Mouse (Mus musculus): ENCODE results near the gene 1110051M20Rik. TPM values are rescaled to one million over a fixed set of nuclear protein-coding genes. Genes with fewer than 3 reads are reported as not detected.
A peak's percentile ranks its signal among the peaks of the same experiment; 100 is the strongest.

1110051M20Rik gene
- total and polyA plus RNA-seq, 2 experiments from 2014 or later: 141 to 175 TPM

GRCm38 (mm10) chr2:91363272-91363671 lies 81.2 kb downstream of the 1110051M20Rik start:
- 0 out of 2 replicates have a peak, but pooled peaks cover 2% of the 10 kb centered on the region for H3K9me3 ChIP-seq (ENCODE audit: low read length)
- H3K4me1 ChIP-seq (ENCODE audit: insufficient read depth, low read length): no peaks in the 10 kb centered on the region
- H3K4me2 ChIP-seq (ENCODE audit: low read depth, low read length): no peak overlapping the region
- H3K36me3 ChIP-seq (ENCODE audit: insufficient read depth, low read length): no peaks in the 10 kb centered on the region
- H3K9ac ChIP-seq (replicated peaks; ENCODE audit: low read length): no peak overlapping the region
- no peak overlapping the region for H3K4me3 ChIP-seq (ENCODE audit: low read length)
- WGBS: 95% methylated on average over 2 of the region's 2 CpGs
- DNase-seq (ENCODE audit: low spot score) (no peak), ATAC-seq (no peak)
- H3K27me3 ChIP-seq (ENCODE audit: insufficient read depth, low read length): no peaks in the 10 kb centered on the region
- no peak overlapping the region for H3K27ac ChIP-seq
- TF ChIP-seq CTCF (IDR thresholded peaks at IDR 0.05; ENCODE audit: low read depth): no peak

GRCm38 (mm10) chr2:91361068-91361528 lies 83.4 kb downstream of the 1110051M20Rik start:
- Histone ChIP-seq H3K9ac (replicated peaks; ENCODE audit: low read length) (no peak overlapping the region), H3K27me3 (ENCODE audit: insufficient read depth, low read length) (no peaks in the 10 kb centered on the region), H3K4me3 (ENCODE audit: low read length) (no peak overlapping the region), H3K4me1 (ENCODE audit: insufficient read depth, low read length) (no peaks in the 10 kb centered on the region), H3K27ac (peak overlapping the region; percentile 17; the same call in 1 of the 2 replicates), H3K4me2 (ENCODE audit: low read depth, low read length) (no peak overlapping the region), H3K9me3 (ENCODE audit: low read length) (no peaks in the 10 kb centered on the region), H3K36me3 (ENCODE audit: insufficient read depth, low read length) (no peaks in the 10 kb centered on the region)
- WGBS: 31% methylated on average over 4 of the region's 4 CpGs
- peak; percentile 19 for DNase-seq (ENCODE audit: low spot score)
- no peak for TF ChIP-seq CTCF (IDR thresholded peaks at IDR 0.05; ENCODE audit: low read depth)
- ATAC-seq: peak; percentile 51; the same call in 1 of the 2 replicates

GRCm38 (mm10) chr2:91355767-91356166 lies 88.7 kb downstream of the 1110051M20Rik start:
- Histone ChIP-seq H3K4me3 (ENCODE audit: low read length) (no peak overlapping the region), H3K9me3 (ENCODE audit: low read length) (no peaks in the 10 kb centered on the region), H3K27me3 (ENCODE audit: insufficient read depth, low read length) (no peaks in the 10 kb centered on the region), H3K27ac (no peak overlapping the region), H3K36me3 (ENCODE audit: insufficient read depth, low read length) (no peaks in the 10 kb centered on the region), H3K4me1 (ENCODE audit: insufficient read depth, low read length) (no peaks in the 10 kb centered on the region), H3K9ac (replicated peaks; ENCODE audit: low read length) (no peak overlapping the region), H3K4me2 (ENCODE audit: low read depth, low read length) (no peak overlapping the region)
- no peak for TF ChIP-seq CTCF (IDR thresholded peaks at IDR 0.05; ENCODE audit: low read depth)
- WGBS: 93% methylated on average over 3 of the region's 3 CpGs
- DNase-seq (ENCODE audit: low spot score) (no peak), ATAC-seq (no peak)

GRCm38 (mm10) chr2:91354727-91355403 lies 89.6 kb downstream of the 1110051M20Rik start:
- 0 out of 2 replicates have a peak overlapping the region, but pooled peaks have one; percentile 11 for H3K27ac ChIP-seq
- no peak for TF ChIP-seq CTCF (IDR thresholded peaks at IDR 0.05; ENCODE audit: low read depth)
- 64% methylated on average over 6 of the region's 6 CpGs for WGBS

GRCm38 (mm10) chr2:91353854-91354253 lies 90.7 kb downstream of the 1110051M20Rik start:
- Histone ChIP-seq H3K27me3 (ENCODE audit: insufficient read depth, low read length) (no peaks in the 10 kb centered on the region), H3K4me3 (ENCODE audit: low read length) (no peak overlapping the region), H3K4me1 (ENCODE audit: insufficient read depth, low read length) (no peaks in the 10 kb centered on the region), H3K27ac (no peak overlapping the region), H3K9ac (replicated peaks; ENCODE audit: low read length) (no peak overlapping the region), H3K4me2 (ENCODE audit: low read depth, low read length) (no peak overlapping the region), H3K36me3 (ENCODE audit: insufficient read depth, low read length) (no peaks in the 10 kb centered on the region), H3K9me3 (ENCODE audit: low read length) (no peaks in the 10 kb centered on the region)
- TF ChIP-seq CTCF (IDR thresholded peaks at IDR 0.05; ENCODE audit: low read depth): no peak
- ATAC-seq: no peak
- WGBS: 34% methylated on average over 3 of the region's 3 CpGs
- DNase-seq (ENCODE audit: low spot score): no peak

More at GRCm38 (mm10) chr2:91354727-91355403, 89.6 kb downstream of the 1110051M20Rik start:
- no peaks in the 10 kb centered on the region for H3K4me1 ChIP-seq (ENCODE audit: insufficient read depth, low read length)
- H3K4me3 ChIP-seq (ENCODE audit: low read length): no peak overlapping the region
- no peaks in the 10 kb centered on the region for H3K9me3 ChIP-seq (ENCODE audit: low read length)
- DNase-seq (ENCODE audit: low spot score): no peak
- no peak overlapping the region for H3K9ac ChIP-seq (replicated peaks; ENCODE audit: low read length)
- H3K27me3 ChIP-seq (ENCODE audit: insufficient read depth, low read length): no peaks in the 10 kb centered on the region
- no peak overlapping the region for H3K4me2 ChIP-seq (ENCODE audit: low read depth, low read length)
- H3K36me3 ChIP-seq (ENCODE audit: insufficient read depth, low read length): no peaks in the 10 kb centered on the region
- ATAC-seq: no peak

- Histone ChIP-seq H3K9me3 (ENCODE audit: low read length) (no peaks in the 10 kb centered on the region), H3K4me3 (ENCODE audit: low read length) (no peak overlapping the region), H3K27me3 (ENCODE audit: insufficient read depth, low read length) (no peaks in the 10 kb centered on the region), H3K4me2 (ENCODE audit: low read depth, low read length) (no peak overlapping the region), H3K27ac (no peak overlapping the region), H3K36me3 (ENCODE audit: insufficient read depth, low read length) (no peaks in the 10 kb centered on the region), H3K4me1 (ENCODE audit: insufficient read depth, low read length) (no peaks in the 10 kb centered on the region), H3K9ac (replicated peaks; ENCODE audit: low read length) (no peak overlapping the region)
- TF ChIP-seq CTCF (IDR thresholded peaks at IDR 0.05; ENCODE audit: low read depth): no peak
- ATAC-seq: no peak
- no peak for DNase-seq (ENCODE audit: low spot score)
Measured at GRCm38 (mm10) chr2:91351841-91352240, 92.7 kb downstream of the 1110051M20Rik start.

GRCm38 (mm10) chr2:91349974-91350457 lies 94.5 kb downstream of the 1110051M20Rik start:
- no peaks in the 10 kb centered on the region for H3K9me3 ChIP-seq (ENCODE audit: low read length)
- ATAC-seq: no peak
- TF ChIP-seq CTCF (IDR thresholded peaks at IDR 0.05; ENCODE audit: low read depth): no peak
- H3K27ac ChIP-seq: no peak overlapping the region
- no peaks in the 10 kb centered on the region for H3K4me1 ChIP-seq (ENCODE audit: insufficient read depth, low read length)
- no peak overlapping the region for H3K4me2 ChIP-seq (ENCODE audit: low read depth, low read length)
- H3K9ac ChIP-seq (replicated peaks; ENCODE audit: low read length): no peak overlapping the region
- H3K4me3 ChIP-seq (ENCODE audit: low read length): no peak overlapping the region
- no peaks in the 10 kb centered on the region for H3K27me3 ChIP-seq (ENCODE audit: insufficient read depth, low read length)
- 62% methylated on average over 6 of the region's 6 CpGs for WGBS
- no peak for DNase-seq (ENCODE audit: low spot score)
- H3K36me3 ChIP-seq (ENCODE audit: insufficient read depth, low read length): no peaks in the 10 kb centered on the region

Measured in hindbrain, postnatal 0 days (tissue).